Mouse (Mus musculus): ENCODE data around the gene Hnrnpc.
"Not testable (repeated sequence)": the region's sequence is repeated elsewhere in the genome, so short reads cannot be mapped to it uniquely, and the experiment has no call there.

Hnrnpc gene

DNA sequence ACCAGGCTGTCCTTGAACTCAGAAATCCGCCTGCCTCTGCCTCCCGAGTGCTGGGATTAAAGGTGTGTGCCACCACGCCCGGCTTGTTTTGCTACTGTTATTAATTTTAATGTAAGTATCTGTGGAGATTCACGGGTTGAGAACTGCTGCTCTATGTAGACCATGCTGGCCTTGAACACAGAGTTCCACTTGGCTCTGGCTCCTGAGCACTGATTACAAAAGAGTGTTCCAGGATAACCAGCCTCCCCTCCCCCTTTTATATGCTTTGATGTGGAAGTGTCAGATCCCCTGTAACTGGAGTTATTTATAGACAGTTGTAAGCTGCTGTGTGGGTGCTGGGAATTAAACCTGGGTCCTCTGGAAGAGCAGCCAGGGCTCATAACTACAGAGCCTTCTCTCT, 13.4 kb upstream of the Hnrnpc start:
- ChIA-PET POLR2A (interaction anchor here in 2 of 4 experiments (0.6 to 19.3 kb wide), 5 partner anchors 14 to 205 kb away, joined by 3 to 611 read pairs (median 149); partner anchors contain the start of gene Hnrnpc (in 2 of the 2)), CTCF (interaction anchor here in 1 of 4 experiments (0.5 to 1.1 kb wide), 2 partner anchors 29 to 234 kb away, joined by 3 to 5 read pairs; no protein-coding TSS in a partner anchor)

DNA sequence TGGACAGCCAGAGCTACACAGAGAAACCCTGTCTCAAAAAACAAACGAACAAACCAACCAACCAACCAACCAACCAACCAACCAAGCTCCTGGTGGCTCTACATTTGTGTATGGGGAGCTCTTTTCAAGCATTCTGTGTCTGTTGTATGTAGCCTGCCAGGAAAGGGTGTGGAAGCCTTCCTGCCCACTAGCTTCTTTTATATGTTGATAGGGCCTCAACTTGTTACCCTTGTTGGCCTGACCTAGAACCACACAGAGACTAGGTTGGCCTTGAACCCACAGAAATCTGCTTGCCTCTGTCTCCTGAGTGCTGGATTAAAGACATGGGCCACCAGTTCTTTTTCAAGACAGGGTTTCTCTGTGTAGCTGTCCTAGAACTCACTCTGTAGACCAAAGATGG, 10.3 kb upstream of the Hnrnpc start:
- ChIA-PET CTCF (interaction anchor here (0.6 to 3.2 kb wide), 8 partner anchors 9 to 205 kb away, joined by 3 to 32 read pairs (median 3); partner anchors contain the start of gene Hnrnpc (in 3 of the 4)), POLR2A (interaction anchor here (0.5 to 19.3 kb wide), 51 partner anchors 9 to 210 kb away, joined by 3 to 611 read pairs (median 5); partner anchors contain the start of genes Hnrnpc (in 4 of the 4), Rab2b (in 2 of the 4), Tox4 (in 2 of the 4) and Zfp219 (in 2 of the 4))

DNA sequence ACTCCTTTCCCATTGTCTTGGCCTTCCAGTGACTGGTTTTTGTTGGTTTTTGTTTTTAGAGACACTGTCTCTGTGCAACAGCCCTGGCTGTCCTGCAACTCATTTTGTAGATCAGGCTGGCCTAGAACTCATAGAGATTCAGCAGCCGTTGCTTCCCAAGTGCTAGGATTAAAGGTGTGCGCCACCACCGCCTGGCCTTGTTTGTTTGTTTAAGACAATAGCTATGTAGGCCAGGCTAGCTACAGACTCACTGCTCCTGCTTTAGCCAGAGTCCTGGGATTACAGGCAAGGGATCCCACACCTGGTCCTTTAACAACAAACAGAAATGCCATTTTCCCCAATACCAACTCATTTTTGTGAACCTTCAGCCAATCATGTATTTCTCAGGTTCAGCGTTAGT, 6.5 kb upstream of the Hnrnpc start, which contains the start of gene Rpgrip1:
Gene Rpgrip1, plus strand, starts transcription at position 359 of the 400 bp plus-strand sequence.
- ChIA-PET POLR2A (interaction anchor here (0.6 to 19.3 kb wide), 26 partner anchors 8 to 227 kb away, joined by 3 to 611 read pairs (median 4); partner anchors contain the start of genes Hnrnpc (in 1 of the 4) and Zfp219 (in 1 of the 4)), CTCF (interaction anchor here in 2 of 4 experiments (0.7 to 1.2 kb wide), 2 partner anchors 25 to 102 kb away, joined by 3 to 5 read pairs; no protein-coding TSS in a partner anchor)

DNA sequence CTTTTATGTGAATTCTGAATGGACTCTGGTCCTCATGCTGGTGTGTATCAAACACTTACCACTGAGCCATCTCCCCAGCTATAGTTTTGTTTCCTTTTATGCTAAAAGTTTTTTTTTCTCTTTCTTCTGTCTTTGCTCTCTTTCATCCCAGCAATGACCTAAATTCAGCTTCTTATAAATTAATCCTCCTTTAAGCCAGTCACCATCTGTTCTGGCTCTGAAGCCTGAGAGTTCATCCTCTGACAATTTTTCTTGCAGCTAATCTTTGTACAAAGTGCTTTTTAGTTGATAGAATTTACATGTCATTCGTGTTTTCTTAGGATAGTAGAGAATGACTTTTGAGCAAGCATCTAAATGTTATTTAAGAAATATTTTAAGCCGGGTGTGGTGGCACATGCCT, 4.2 kb upstream of the Hnrnpc start:
- POLR2A ChIA-PET, result interaction anchor here in 3 of 4 experiments (0.6 to 19.3 kb wide), 10 partner anchors 9 to 201 kb away, joined by 3 to 611 read pairs (median 54); partner anchors contain the start of genes Hnrnpc (in 1 of the 3) and Zfp219 (in 1 of the 3)

DNA sequence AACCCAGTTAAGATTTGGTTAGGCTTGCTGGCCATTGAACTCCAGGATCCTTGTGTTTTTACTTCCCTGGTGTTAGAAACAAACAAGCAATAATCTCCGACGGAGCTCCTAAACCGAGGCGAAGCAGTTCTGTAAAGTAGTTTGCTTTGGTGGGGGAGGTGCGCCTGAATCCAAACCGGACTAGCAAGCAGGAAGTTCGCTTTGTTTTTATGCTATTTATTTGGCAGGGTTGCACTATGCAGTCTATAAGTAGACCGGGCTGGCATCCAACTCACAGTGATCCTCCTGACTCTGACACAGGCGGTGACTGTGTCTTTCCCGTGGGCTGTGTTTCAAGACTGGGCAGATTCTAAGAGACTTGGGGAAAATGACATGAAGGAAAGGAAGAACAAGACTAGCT, 2.9 kb upstream of the Hnrnpc start:
- POLR2A ChIA-PET, result interaction anchor here in 3 of 4 experiments (0.6 to 19.3 kb wide), 38 partner anchors 1 to 1176 kb away, joined by 3 to 611 read pairs (median 5); partner anchors contain the start of genes Zfp219 (in 2 of the 3), Chd8 (in 1 of the 3), Hnrnpc (in 1 of the 3) and Pip4p1 (in 1 of the 3)
- CTCF ChIA-PET, result interaction anchor here (0.5 to 3.9 kb wide), 6 partner anchors 8 to 199 kb away, joined by 3 to 32 read pairs (median 3); partner anchors contain the start of genes Rab2b (in 1 of the 4) and Tox4 (in 1 of the 4)

More for the DNA sequence above, 4.2 kb upstream of the Hnrnpc start:
- CTCF ChIA-PET, result interaction anchor here in 2 of 4 experiments (0.7 to 1.1 kb wide), 2 partner anchors 11 to 196 kb away, joined by 3 to 4 read pairs; no protein-coding TSS in a partner anchor

DNA sequence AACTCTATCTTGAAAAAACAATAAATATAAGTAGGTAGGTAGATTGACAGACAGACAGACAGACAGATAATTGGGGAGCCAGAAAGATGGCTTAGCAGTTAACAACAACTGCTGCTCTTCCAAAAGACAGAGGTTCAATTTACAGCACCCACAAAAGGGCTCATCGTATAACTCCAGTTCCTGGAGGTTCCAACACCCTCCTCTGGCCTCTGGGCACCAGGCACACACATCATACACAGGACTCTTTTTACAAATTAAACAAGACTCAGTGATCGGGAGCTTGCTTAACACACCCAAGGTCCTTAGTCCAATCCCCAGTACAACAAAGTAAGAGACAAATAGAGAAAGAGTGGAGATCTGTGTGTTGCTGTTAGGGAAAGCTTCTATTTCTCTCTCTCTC, 1.5 kb upstream of the Hnrnpc start:
- CTCF ChIA-PET, result interaction anchor here (0.7 to 3.9 kb wide), 10 partner anchors 9 to 176 kb away, joined by 3 to 32 read pairs (median 6); partner anchors contain the start of genes Rab2b (in 1 of the 4) and Tox4 (in 1 of the 4)
- POLR2A ChIA-PET, result interaction anchor here in 3 of 4 experiments (0.6 to 19.3 kb wide), 41 partner anchors 2 to 1174 kb away, joined by 3 to 611 read pairs (median 24); partner anchors contain the start of genes Zfp219 (in 2 of the 3), Chd8 (in 1 of the 3), Hnrnpc (in 1 of the 3) and Pip4p1 (in 1 of the 3)

DNA sequence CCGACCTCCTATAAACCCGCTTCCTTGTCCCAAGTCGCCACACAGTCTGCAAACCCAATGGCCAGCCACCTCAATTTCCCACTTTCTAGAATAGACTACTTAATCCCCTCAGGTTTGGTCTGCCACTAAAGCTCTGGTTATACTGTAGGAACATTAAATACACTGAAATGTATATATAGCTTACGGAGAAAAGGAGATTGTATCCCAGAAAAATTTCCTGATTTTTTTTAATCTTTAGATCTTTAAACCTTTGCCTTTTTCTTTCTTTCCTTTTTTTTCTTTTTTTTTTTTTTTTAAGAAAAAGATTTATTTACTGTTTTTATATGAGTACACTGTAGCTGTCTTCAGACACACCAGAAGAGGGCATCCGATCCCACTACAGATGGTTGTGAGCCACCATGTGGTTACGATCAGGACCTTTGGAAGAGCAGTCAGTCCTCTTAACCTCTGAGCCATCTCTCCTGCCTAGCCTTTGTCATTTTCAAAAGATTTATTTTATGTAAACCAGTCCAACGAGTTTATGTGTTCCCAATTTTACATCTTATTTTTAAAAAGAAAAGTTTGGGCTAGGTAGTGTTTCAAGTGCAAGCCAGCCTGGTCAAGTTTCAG, 953 bp upstream of the Hnrnpc start:
- ChIA-PET CTCF (interaction anchor here (0.5 to 3.9 kb wide), 35 partner anchors 9 to 474 kb away, joined by 3 to 32 read pairs (median 5); partner anchors contain the start of genes Rab2b (in 1 of the 4), Tox4 (in 1 of the 4) and Zfp219 (in 1 of the 4)), POLR2A (interaction anchor here (0.5 to 19.3 kb wide), 140 partner anchors 3 to 1167 kb away, joined by 3 to 611 read pairs (median 7); partner anchors contain the start of genes Rab2b (in 3 of the 4), Tox4 (in 3 of the 4), Zfp219 (in 3 of the 4) and Chd8 (in 2 of the 4))

DNA sequence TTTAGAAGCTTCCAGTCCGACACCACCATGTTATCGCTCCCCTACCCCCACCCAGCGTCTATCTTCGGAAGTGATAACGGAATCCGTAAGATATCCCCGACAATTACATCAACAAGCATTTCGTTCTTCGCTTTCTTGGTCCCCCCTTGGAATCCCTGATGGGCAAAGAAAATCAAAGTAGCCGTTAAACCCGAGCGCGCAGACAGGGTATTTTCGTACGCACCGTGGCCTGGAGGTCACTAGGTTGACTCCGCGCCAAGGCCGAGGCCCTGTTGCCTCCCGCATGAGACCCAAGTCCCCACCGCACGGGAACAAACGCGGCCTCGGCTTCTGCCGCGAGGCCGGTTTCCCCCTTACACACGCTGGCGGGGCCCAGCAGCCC, 363 bp downstream of the Hnrnpc start:
- ChIA-PET CTCF (interaction anchor here (0.9 to 3.9 kb wide), 14 partner anchors 10 to 213 kb away, joined by 3 to 32 read pairs (median 4); partner anchors contain the start of genes Chd8 (in 1 of the 4), Rab2b (in 1 of the 4), Supt16 (in 1 of the 4) and Tox4 (in 1 of the 4)), POLR2A (interaction anchor here (0.5 to 19.3 kb wide), 141 partner anchors 4 to 1014 kb away, joined by 3 to 611 read pairs (median 6); partner anchors contain the start of genes Supt16 (in 4 of the 4), Chd8 (in 3 of the 4), Rab2b (in 3 of the 4) and Tox4 (in 3 of the 4))

DNA sequence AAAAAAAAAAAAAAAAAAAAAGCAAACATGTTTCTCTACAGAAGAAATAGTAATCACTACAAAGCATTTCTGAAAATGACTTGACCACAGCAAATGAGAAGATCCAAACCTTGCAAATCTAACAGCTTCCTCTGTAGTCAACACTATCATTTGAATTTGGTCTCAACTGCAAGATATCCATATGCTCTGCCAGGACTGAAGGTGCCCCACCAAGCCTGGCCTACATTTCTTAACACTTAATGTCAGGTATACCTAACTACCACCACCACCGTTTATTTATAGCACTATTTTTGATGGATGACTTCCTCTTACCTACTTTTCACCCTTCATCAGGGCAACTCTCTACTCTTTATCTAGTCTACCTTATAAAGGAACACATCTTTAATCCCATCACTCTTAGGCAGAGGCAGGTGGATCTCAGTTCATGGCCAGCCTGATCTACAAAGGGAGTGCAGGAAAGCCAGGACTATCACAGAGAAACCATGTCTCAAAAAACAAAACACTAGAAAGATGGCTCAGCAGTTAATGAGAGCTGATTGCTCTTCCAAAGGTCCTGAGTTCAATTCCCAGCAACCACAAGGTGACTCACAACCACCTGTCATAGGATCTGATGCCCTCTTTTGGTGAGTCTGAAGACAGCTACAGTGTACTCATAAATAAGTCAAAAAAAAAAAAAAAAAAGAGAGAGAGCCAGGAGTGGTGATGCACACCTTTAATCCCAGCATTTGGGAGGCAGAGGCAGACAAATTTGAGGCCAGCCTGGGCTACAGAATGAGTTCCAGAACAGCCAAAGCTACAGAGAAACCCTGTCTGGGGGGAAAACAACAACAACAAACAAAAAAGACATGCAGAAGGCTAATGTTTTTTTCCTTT, 2.3 kb downstream of the Hnrnpc start:
- ChIA-PET POLR2A (interaction anchor here (0.6 to 19.3 kb wide), 43 partner anchors 4 to 1191 kb away, joined by 3 to 611 read pairs (median 8); partner anchors contain the start of genes Zfp219 (in 2 of the 4), Hnrnpc (in 1 of the 4), Rab2b (in 1 of the 4) and Rpgrip1 (in 1 of the 4)), CTCF (interaction anchor here in 1 of 4 experiments (0.7 kb wide), 1 partner anchor 796 kb away, joined by 3 read pairs; no protein-coding TSS in a partner anchor)

DNA sequence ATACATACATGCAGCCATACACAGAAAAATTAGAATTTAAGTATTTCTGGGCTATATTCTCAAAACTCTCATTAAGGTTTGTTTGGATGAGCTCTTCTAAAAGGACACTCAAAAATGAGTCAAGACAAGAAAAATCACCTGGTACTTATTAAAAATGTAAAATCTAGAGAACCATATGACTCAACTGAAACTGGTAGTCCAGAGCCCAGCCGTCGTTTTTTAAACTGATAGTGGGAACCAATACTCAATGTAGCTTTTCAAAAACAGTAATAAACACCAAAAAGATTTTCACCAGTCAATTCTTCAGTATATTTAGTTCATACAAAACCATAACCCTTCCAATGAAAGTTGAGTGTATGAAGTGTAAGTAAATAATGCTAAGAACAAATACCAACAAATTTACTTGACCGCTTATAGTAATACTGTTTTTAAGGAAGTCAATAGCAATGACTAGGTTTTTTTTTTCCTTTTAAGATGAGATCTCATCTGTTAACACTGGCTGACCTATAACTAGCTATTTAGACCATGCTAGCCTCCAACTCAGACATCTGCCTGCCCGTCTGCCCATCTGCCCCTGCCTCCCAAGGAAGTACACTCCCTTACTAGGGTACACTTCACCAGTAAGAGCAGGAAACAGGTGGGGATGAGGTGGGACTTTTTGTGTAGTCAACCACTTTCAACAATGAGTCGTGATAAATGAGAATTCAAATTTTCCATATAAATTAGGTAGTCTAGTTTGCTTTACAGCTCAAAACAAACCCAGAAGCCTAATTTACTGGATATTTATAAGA, 3.5 kb downstream of the Hnrnpc start:
- CTCF ChIA-PET, result interaction anchor here in 1 of 4 experiments (0.7 kb wide), 1 partner anchor 90 kb away, joined by 5 read pairs; no protein-coding TSS in a partner anchor
- POLR2A ChIA-PET, result interaction anchor here (0.6 to 19.3 kb wide), 50 partner anchors 3 to 243 kb away, joined by 3 to 611 read pairs (median 4); partner anchors contain the start of genes Tox4 (in 3 of the 4), Rab2b (in 2 of the 4), Rpgrip1 (in 2 of the 4) and Zfp219 (in 2 of the 4)

DNA sequence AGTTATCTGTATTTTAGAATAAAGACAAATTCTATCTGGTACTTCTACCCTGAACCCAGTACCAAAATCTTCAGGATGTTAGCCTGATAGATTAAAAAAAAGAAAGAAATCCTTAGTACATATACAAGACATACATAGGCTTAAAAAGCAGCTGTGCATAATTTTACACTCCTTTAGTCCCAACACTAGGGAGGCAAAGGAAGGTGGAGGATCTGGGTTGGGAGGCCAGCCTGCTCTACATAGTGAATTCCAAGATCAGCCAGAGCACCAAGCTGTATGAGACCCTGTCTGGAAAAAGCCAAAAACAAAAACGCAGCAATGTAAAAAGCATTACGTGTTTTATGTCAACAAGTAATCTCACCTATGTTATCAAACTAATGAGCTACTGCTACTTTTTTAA, 4.3 kb downstream of the Hnrnpc start:
- ChIA-PET CTCF (interaction anchor here in 2 of 4 experiments (0.7 kb wide), 2 partner anchors 48 to 89 kb away, joined by 3 to 5 read pairs; no protein-coding TSS in a partner anchor), POLR2A (interaction anchor here (0.6 to 19.3 kb wide), 45 partner anchors 2 to 1131 kb away, joined by 3 to 611 read pairs (median 4); partner anchors contain the start of genes Rpgrip1 (in 2 of the 4), Tox4 (in 2 of the 4), Zfp219 (in 2 of the 4) and Chd8 (in 1 of the 4))

DNA sequence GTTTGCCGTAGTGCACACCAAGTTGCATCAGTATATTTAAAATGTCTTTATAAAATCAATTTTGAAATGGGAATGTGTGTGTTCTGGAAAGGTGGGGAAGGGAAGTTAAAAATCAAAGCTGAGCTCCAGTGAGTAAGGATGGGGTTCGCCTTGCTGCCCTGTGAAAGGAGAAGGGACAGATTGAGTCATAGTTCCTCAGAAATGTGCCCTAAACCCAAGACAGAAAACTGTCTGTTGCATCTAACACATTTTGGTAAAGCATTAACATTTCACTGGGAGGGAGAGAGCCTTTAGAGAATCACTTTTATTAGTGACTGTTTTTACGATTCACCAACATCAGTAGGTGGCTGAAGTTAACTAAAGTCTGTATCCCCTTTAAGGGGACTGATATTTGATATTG, 5.4 kb downstream of the Hnrnpc start:
- CTCF ChIA-PET, result not testable (repeated sequence)
- POLR2A ChIA-PET, result interaction anchor here in 2 of 4 experiments (1.2 to 19.3 kb wide), 11 partner anchors 1 to 77 kb away, joined by 4 to 611 read pairs (median 137); partner anchors contain the start of genes Zfp219 (in 2 of the 2), Hnrnpc (in 1 of the 2), Rpgrip1 (in 1 of the 2) and Tmem253 (in 1 of the 2)

DNA sequence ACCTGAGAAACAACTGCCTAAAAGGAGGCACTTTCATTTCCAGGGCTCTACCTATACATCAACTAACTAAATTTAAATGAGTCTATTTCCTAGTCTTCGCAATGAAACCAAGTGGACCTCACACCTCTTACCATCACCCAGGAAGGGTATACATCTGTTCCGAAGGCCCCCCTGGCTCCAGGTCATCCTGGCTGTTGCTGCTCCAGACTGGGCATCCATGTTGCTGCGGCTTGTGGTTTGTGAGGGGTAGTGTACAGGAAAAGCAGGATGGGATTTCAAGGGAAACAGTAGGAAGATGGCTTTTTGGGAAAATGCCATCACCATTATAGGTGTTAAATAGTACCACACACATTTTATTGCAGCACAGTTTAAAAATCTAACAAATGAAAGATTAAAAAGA, 6.6 kb downstream of the Hnrnpc start:
- POLR2A ChIA-PET, result interaction anchor here in 3 of 4 experiments (0.7 to 18.9 kb wide), 20 partner anchors 9 to 219 kb away, joined by 3 to 611 read pairs (median 4); partner anchors contain the start of genes Hnrnpc (in 1 of the 3), Rab2b (in 1 of the 3), Rpgrip1 (in 1 of the 3) and Tox4 (in 1 of the 3)
- CTCF ChIA-PET, result not testable (repeated sequence)

DNA sequence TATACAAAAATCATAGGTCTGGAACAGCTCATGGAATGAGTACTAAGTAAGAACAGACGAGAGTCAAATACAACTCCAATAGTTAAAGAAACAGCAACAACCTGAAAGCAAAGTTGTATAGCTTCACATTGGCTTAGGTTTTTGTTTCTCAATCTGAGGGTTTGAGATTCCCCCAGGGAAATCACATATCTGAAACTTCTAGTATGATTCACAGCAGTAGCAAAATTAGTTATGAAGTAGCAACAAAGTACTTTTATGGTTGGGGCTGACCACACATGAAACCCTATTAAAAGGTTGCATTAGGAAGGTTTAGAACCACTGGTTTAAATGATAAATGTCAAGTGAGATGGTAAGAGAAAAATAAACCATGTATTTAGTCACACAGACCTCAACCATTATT, 9.3 kb downstream of the Hnrnpc start:
- ChIA-PET POLR2A (interaction anchor here (0.7 to 18.9 kb wide), 23 partner anchors 8 to 102 kb away, joined by 3 to 611 read pairs (median 4); partner anchors contain the start of genes Hnrnpc (in 4 of the 4), Rpgrip1 (in 2 of the 4) and Supt16 (in 1 of the 4)), CTCF (interaction anchor here in 1 of 4 experiments (0.5 to 3.0 kb wide), 3 partner anchors 10 to 1286 kb away, joined by 3 to 12 read pairs (median 3); partner anchors contain the start of gene Hnrnpc)

DNA sequence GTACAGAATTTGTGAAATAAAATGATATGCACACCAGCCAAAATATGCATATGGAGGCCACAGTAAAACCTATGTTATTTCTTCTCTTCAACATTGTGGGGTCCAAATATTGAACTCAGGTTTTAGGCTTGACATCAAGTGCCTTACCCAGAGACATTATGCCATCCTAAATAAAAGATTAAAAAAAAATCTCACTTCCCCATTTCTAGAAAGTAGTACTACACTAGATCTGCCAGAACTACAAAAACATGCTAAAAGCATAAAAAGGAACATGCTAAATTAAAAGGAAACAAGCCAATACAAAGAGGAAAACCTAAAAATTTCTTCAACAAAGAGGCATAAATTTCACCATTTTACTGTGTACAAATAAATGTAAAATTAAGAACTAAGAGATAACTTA, 20.7 kb downstream of the Hnrnpc start:
- ChIA-PET CTCF (no interaction called here), POLR2A (interaction anchor here in 2 of 4 experiments (0.6 to 4.2 kb wide), 6 partner anchors 8 to 27 kb away, joined by 3 to 82 read pairs (median 10); partner anchors contain the start of gene Hnrnpc (in 1 of the 2))
